Mouse (Mus musculus): ENCODE data around the gene Setd1b.

Setd1b gene

GRCm38 (mm10) chr5:123127031-123127430 is 15.0 kb upstream of the Setd1b start:
- in situ Hi-C loops (cut with MboI, MseI): no loop called here

GRCm38 (mm10) chr5:123128426-123129169 is 13.4 kb upstream of the Setd1b start:
- in situ Hi-C loops (cut with MboI, MseI): no loop called here

GRCm38 (mm10) chr5:123129170-123129757 is 12.7 kb upstream of the Setd1b start:
- in situ Hi-C loops (cut with MboI, MseI): no loop called here

- in situ Hi-C loops (cut with MboI, MseI): loop anchor here (10.0 kb wide), 1 partner anchor 65 kb away; the partner anchor contains the start of gene Tmem120b
Measured at GRCm38 (mm10) chr5:123130030-123130813, 11.8 kb upstream of the Setd1b start.

- in situ Hi-C loops (cut with MboI, MseI): loop anchor here (10.0 kb wide), 1 partner anchor 66 kb away; the partner anchor contains the start of gene Tmem120b
Measured at GRCm38 (mm10) chr5:123130814-123131148, 11.2 kb upstream of the Setd1b start.

GRCm38 (mm10) chr5:123132308-123133071 is 9.5 kb upstream of the Setd1b start, which contains the start of gene Rhof:
Gene Rhof, minus strand, starts transcription at chr5:123132692.
- in situ Hi-C loops (cut with MboI, MseI): loop anchor here (10.0 kb wide), 1 partner anchor 68 kb away; the partner anchor contains the start of gene Tmem120b

GRCm38 (mm10) chr5:123133083-123133783 is 8.8 kb upstream of the Setd1b start:
- in situ Hi-C loops (cut with MboI, MseI): loop anchor here (10.0 kb wide), 1 partner anchor 68 kb away; the partner anchor contains the start of gene Tmem120b

GRCm38 (mm10) chr5:123133784-123134143 is 8.2 kb upstream of the Setd1b start:
- in situ Hi-C loops (cut with MboI, MseI): loop anchor here (10.0 kb wide), 1 partner anchor 69 kb away; the partner anchor contains the start of gene Tmem120b

GRCm38 (mm10) chr5:123134186-123134874 is 7.7 kb upstream of the Setd1b start:
- in situ Hi-C loops (cut with MboI, MseI): loop anchor here (10.0 kb wide), 1 partner anchor 70 kb away; the partner anchor contains the start of gene Tmem120b

GRCm38 (mm10) chr5:123134875-123135382 is 7.1 kb upstream of the Setd1b start:
- in situ Hi-C loops (cut with MboI, MseI): loop anchor here (10.0 kb wide), 1 partner anchor 70 kb away; the partner anchor contains the start of gene Tmem120b

- in situ Hi-C loops (cut with MboI, MseI): loop anchor here (10.0 kb wide), 1 partner anchor 71 kb away; the partner anchor contains the start of gene Tmem120b
Measured at GRCm38 (mm10) chr5:123135471-123136360, 6.3 kb upstream of the Setd1b start.

GRCm38 (mm10) chr5:123136361-123137043 is 5.5 kb upstream of the Setd1b start:
- in situ Hi-C loops (cut with MboI, MseI): loop anchor here (10.0 kb wide), 1 partner anchor 72 kb away; the partner anchor contains the start of gene Tmem120b

- in situ Hi-C loops (cut with MboI, MseI): loop anchor here (10.0 kb wide), 1 partner anchor 72 kb away; the partner anchor contains the start of gene Tmem120b
Measured at GRCm38 (mm10) chr5:123137044-123137909, 4.7 kb upstream of the Setd1b start.

GRCm38 (mm10) chr5:123137910-123138229 is 4.1 kb upstream of the Setd1b start:
- in situ Hi-C loops (cut with MboI, MseI): loop anchor here (10.0 kb wide), 1 partner anchor 73 kb away; the partner anchor contains the start of gene Tmem120b

- in situ Hi-C loops (cut with MboI, MseI): loop anchor here (10.0 kb wide), 1 partner anchor 74 kb away; the partner anchor contains the start of gene Tmem120b
Measured at GRCm38 (mm10) chr5:123138230-123138911, 3.6 kb upstream of the Setd1b start.

All from T-helper 1 cell (primary cell).